Mouse (Mus musculus) cerebral cortex, adult 2 months (tissue): ENCODE measurements around the gene Zcchc4.

Source experiments
- WGBS: fragments of 180-500 bp; shearing (Covaris S2); methylation state at CpG from one replicate; pipeline ENCODE4 v1.1.7; 2018; 5-methylcytosine and 5-hydroxymethylcytosine counted together

Gene Zcchc4

GRCm38 (mm10) chr5:52799274-52799985, 24.2 kb downstream of the Zcchc4 start:
- WGBS = 66% methylated on average over 12 of the region's 12 CpGs

- 89% methylated on average over 4 of the region's 4 CpGs for WGBS
Observed at GRCm38 (mm10) chr5:52805801-52806200, 30.6 kb downstream of the Zcchc4 start.

DNA sequence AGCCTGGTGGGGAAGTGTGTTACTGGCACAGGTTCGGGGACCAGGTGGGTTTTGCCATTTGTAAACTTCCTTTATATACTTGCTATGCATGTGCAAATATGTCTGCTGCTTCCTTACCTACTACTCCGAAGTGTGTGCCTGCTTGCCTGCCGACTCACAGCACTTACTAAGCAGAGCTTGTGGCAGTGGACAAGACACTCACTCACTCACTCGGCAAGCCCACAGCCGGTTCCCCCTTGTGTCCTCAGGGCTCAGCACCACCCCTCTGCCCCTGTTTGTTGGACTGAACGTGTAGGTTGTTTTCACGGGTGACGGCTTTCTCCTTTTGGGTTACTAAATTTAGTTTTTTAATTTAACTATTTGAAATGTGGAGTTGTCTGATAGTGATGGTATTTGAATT, 31.1 kb downstream of the Zcchc4 start:
- WGBS = 69% methylated on average over 8 of the region's 8 CpGs

- WGBS = 84% methylated on average over 7 of the region's 7 CpGs
Observed at GRCm38 (mm10) chr5:52807030-52807429, 31.8 kb downstream of the Zcchc4 start.

GRCm38 (mm10) chr5:52810446-52810845, 35.2 kb downstream of the Zcchc4 start:
- over 99% methylated on average over 6 of the region's 6 CpGs for WGBS

GRCm38 (mm10) chr5:52811056-52811455, 35.8 kb downstream of the Zcchc4 start:
- 94% methylated on average over 14 of the region's 14 CpGs for WGBS

- 50% methylated on average over 10 of the region's 10 CpGs for WGBS
Observed at GRCm38 (mm10) chr5:52812456-52812855, 37.2 kb downstream of the Zcchc4 start.

DNA sequence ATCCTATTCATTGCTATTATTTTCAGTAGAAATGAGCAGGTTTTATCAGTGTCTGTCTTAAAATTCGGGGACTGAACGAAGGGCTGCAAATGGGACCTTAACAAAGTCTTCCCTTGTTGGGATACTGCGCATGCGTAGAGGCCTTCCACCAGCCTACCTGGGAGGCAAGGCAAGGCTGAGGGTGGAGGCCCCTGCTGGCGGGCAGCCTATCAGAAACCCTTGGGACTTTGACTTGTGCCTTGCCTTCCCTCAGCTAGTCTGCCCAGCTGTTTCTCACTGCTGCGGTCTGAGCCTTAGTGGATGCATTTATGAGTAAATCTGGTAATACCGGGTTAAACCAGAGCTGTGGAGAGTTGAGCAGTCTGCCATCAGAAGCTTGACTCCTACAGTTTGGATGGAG, 38.1 kb downstream of the Zcchc4 start:
- 94% methylated on average over 7 of the region's 7 CpGs for whole genome bisulfite sequencing

- 90% methylated on average over 7 of the region's 7 CpGs for WGBS
Observed at GRCm38 (mm10) chr5:52818676-52819075, 43.5 kb downstream of the Zcchc4 start.

DNA sequence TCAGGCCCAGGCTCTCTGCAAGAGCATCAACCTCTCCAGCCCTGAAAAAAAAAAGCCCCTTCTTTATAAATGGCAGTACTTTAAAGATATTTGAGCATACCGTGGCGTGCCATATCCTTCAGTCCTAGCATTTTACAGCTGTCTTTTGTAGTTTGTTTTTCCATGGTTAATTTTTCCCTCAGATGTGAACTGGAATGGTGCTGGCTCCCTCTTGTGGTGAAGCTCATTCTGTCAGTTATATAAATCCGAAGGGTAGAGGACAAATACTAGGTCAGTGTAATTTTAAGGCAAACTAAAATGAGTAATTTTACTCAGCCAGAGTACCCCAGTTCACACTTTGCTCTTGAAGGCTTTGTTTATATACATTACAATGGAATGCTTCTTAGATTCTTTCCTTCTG, 46.5 kb downstream of the Zcchc4 start:
- 15% methylated on average over 3 of the region's 3 CpGs for WGBS

- WGBS = 91% methylated on average over 4 of the region's 4 CpGs
Observed at GRCm38 (mm10) chr5:52827923-52828322, 52.7 kb downstream of the Zcchc4 start.

DNA sequence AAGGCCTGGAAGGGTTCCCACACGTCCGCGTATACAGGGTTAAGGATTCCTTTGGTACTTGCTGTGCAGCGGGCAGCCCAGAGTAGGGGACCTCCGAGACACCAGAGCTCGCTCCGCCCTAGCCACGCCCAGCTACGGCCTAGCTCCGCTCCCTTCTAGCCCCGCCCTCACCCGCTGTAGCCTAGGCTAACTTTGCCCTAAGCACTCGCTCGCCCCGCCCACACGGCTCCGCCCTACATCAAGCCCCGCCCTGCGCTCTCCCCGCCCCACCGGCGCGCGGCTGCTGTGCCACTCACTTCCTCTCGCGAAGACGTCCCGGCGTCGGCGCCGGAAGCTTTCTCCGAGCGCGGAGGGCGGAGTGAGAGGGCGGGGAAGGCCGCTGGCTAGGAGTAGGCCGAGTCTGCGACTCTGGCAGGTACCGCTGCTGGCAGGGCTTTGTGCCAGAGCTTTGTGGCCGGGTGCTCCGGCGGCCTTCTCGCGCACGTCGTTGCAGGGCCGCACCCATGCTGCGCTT, 58.6 kb downstream of the Zcchc4 start, which contains the start of gene Anapc4:
Anapc4 (plus strand) TSS at position 252 of the 514 bp plus-strand sequence.
- WGBS = under 1% methylated on average over 49 of the region's 50 CpGs

GRCm38 (mm10) chr5:52834386-52834785, 59.2 kb downstream of the Zcchc4 start:
- WGBS = 6% methylated on average over 8 of the region's 8 CpGs

- 92% methylated on average over 7 of the region's 7 CpGs for WGBS
Observed at GRCm38 (mm10) chr5:52844319-52844718, 69.1 kb downstream of the Zcchc4 start.

DNA sequence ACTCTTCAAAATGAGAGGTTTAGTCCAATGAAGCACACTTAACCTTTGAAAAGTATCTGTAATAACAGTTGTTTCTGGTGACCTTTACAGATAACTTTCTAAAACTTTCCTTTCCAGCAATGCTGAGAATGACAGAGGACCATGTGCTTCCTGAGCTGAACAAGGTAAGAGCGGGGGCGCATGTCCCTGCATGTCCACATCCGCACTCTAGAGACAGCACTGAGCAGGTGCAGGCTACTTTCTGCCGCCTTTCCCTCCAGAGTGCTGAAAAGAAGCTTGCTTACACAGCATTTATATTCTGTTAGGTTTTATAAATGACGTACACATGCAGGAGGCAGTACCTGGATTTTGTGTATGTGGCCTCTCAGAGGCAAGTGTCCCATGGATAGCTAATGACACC, 80.5 kb downstream of the Zcchc4 start:
- 93% methylated on average over 5 of the region's 5 CpGs for WGBS

DNA sequence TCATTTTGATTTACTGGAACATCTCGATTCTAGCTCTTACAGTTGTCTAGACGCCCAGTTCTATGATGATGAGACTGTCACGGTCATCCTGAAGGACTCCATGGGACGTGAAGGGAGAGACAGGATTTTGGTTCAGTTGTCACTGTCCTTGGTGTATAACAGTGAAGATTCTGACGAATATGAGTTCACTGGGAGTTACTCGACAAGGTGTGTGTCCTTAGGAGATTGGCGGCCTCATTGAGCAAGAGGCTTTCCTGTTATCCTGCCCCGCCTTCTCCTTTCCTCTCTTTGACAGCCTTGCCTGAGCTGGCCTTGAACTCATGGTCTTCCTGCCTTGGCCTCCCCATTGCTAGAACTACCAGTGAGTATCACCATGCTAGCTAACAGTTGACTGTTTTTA, 89.2 kb downstream of the Zcchc4 start:
- 93% methylated on average over 8 of the region's 8 CpGs for WGBS

GRCm38 (mm10) chr5:52865825-52866224, 90.6 kb downstream of the Zcchc4 start:
- 51% methylated on average over 9 of the region's 9 CpGs for WGBS

GRCm38 (mm10) chr5:52866361-52867155, 91.3 kb downstream of the Zcchc4 start:
- 72% methylated on average over 18 of the region's 18 CpGs for WGBS

DNA sequence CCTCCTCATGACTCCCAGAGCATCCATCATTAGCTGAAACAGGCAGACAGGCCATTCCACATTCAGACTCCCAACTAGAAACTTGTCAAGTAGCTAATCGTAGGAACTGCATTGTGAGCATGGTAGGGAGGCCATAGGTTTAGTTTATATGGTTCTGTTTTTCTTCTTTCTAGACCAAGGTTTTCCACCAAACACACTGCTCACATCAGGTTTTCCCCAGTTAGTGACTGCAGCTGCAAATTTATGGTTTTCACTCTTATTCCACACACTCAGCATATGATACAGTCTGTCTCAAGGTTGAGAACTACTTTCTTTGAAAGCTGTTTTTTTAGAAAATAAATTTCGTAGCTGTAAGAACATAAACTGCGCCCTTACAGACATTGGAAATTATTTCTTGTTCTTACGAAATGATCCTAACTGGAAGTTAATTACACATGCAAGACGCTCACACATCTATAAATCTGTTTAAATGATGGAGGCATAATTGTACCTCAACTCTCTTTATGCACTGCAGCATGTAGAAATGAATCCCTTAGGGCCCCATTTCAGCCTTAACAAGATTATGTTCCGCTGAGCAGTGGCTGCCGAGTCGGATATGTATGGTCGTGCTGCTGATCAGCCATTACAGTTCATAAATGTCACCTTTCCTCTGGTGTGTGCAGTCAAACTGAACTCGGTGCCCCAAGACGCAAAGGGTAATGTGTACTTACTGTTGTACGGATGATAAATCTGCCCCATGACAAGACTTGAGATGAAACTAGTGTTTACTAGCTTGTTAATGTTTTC, 93.9 kb downstream of the Zcchc4 start:
- WGBS = 89% methylated on average over 12 of the region's 12 CpGs

- WGBS = 44% methylated on average over 1 of the region's 1 CpGs
Observed at GRCm38 (mm10) chr5:52871461-52871860, 96.3 kb downstream of the Zcchc4 start.

- WGBS = 89% methylated on average over 13 of the region's 13 CpGs
Observed at GRCm38 (mm10) chr5:52871986-52872385, 96.8 kb downstream of the Zcchc4 start.
